Comparison of ENCODE assay signal across 9 mouse cellular contexts in the genomic region with DNA sequence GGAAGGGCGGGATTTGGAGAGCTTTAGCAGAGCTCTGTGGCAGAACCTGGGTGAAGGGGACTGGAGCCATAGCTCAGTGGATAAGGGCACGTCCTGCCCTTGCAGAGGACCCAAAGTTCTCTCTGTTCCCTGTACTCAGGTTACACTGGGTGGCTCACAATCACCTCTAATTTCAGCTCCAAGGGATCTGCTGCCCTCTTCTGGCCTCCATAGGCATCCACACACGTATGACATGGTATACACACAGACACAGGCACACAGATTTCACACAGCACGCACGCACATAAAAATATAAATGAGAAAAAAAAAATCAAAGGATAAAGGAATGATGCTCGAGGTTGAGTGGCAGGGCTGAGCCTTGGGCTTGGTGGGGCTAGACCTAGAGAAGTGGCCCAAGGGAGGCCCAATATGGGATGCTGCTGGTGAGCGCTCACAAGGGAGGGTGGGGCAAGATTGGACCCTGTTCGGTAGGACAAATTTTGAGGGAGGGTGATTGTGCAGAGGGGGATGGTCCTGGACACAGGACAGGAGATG. TPM values are rescaled to one million over a fixed set of nuclear protein-coding genes. Genes with fewer than 3 reads are reported as not detected.
DNase-seq lines count a peak whose midpoint lies in the region; ATAC-seq lines count a peak whose summit lies in the region.
"Had no signal": no experiment of that assay in that cellular context is flagged by ENCODE, and none has a peak within 500 bp of the region (broad histone marks: within the 10 kb centered on the region; RNA-seq: fewer than 3 reads in every experiment).

No protein-coding gene starts in this region.

- peak overlapping the region; percentile 65 for H3K4me3 ChIP-seq in neural tube, embryonic 11.5 days (ENCODE audit: low read depth, low read length)
- peak overlapping the region; percentile 88 for H3K4me3 ChIP-seq in embryonic facial prominence, embryonic 10.5 days
- peak overlapping the region; percentile 72 for H3K4me3 ChIP-seq in hindbrain, embryonic 13.5 days

- peak overlapping the region; percentile 90 for H3K4me2 ChIP-seq in neural tube, embryonic 11.5 days (ENCODE audit: low read depth)
- H3K4me2 ChIP-seq in hindbrain, embryonic 13.5 days: peak overlapping the region; percentile 83

- ATAC-seq in neural tube, embryonic 11.5 days (ENCODE audit: insufficient read depth, low FRiP score, low TSS enrichment): peak; percentile 24; the same call in 1 of the 2 replicates
- peak; percentile 14 for ATAC-seq in hindbrain, embryonic 13.5 days (ENCODE audit: low FRiP score)
- ATAC-seq in megakaryocyte, adult 5-6 weeks (ENCODE audit: poor library complexity, severe bottlenecking): peak; percentile 51

- 79% methylated on average over 8 of the region's 8 CpGs for WGBS in neural tube, embryonic 11.5 days
- 74% methylated on average over 8 of the region's 8 CpGs for WGBS in embryonic facial prominence, embryonic 10.5 days
- 76% methylated on average over 8 of the region's 8 CpGs for WGBS in hindbrain, embryonic 13.5 days

- no peak overlapping the region for H3K27ac ChIP-seq in neural tube, embryonic 11.5 days (ENCODE audit: low read depth, low read length)
- 0 out of 2 replicates have a peak overlapping the region, but pooled peaks have one; percentile 91 for H3K27ac ChIP-seq in embryonic facial prominence, embryonic 10.5 days (replicated peaks)
- H3K27ac ChIP-seq in hindbrain, embryonic 13.5 days: no peak overlapping the region

- no peaks in the 10 kb centered on the region for H3K36me3 ChIP-seq in neural tube, embryonic 11.5 days (ENCODE audit: control insufficient read depth, insufficient read depth, low read length)
- H3K36me3 ChIP-seq in embryonic facial prominence, embryonic 10.5 days (replicated peaks): peaks cover 16% of the 10 kb centered on the region
- no peaks in the 10 kb centered on the region for H3K36me3 ChIP-seq in hindbrain, embryonic 13.5 days

- peak; percentile 14 for DNase-seq in neural tube, embryonic 11.5 days (ENCODE audit: low spot score)
- no peak for DNase-seq in neural tube, embryonic 10.5 days (ENCODE audit: extremely low spot score, low spot score)
- peak; percentile 25 for DNase-seq in embryonic facial prominence, embryonic 10.5 days (ENCODE audit: low spot score)
- DNase-seq in thymus, postnatal 4 days: peak; percentile 27
- no peak for DNase-seq in right cerebral cortex, adult 2 months (ENCODE audit: low spot score in 2 of 2)
- no peak for DNase-seq in cerebellum, adult 11 months

- no peak overlapping the region; the same call in 1 of the 2 replicates for H3K9ac ChIP-seq in neural tube, embryonic 11.5 days (ENCODE audit: low read length)
- H3K9ac ChIP-seq in hindbrain, embryonic 13.5 days: no peak overlapping the region

- H3K9me3 ChIP-seq in neural tube, embryonic 11.5 days (ENCODE audit: control insufficient read depth, low read length): no peaks in the 10 kb centered on the region
- no peaks in the 10 kb centered on the region for H3K9me3 ChIP-seq in embryonic facial prominence, embryonic 10.5 days
- no peaks in the 10 kb centered on the region for H3K9me3 ChIP-seq in hindbrain, embryonic 13.5 days

- no peaks in the 10 kb centered on the region for H3K27me3 ChIP-seq in neural tube, embryonic 11.5 days (ENCODE audit: control insufficient read depth, insufficient read depth, low read length)
- H3K27me3 ChIP-seq in embryonic facial prominence, embryonic 10.5 days (replicated peaks; ENCODE audit: low read depth, poor library complexity, severe bottlenecking): no peaks in the 10 kb centered on the region
- peaks cover 4% of the 10 kb centered on the region for H3K27me3 ChIP-seq in hindbrain, embryonic 13.5 days

- H3K4me1 ChIP-seq in neural tube, embryonic 11.5 days (ENCODE audit: control insufficient read depth, insufficient read depth, low read length): no peaks in the 10 kb centered on the region
- peaks cover 30% of the 10 kb centered on the region for H3K4me1 ChIP-seq in embryonic facial prominence, embryonic 10.5 days
- peaks cover 7% of the 10 kb centered on the region for H3K4me1 ChIP-seq in hindbrain, embryonic 13.5 days (replicated peaks)

RNA-seq across cellular contexts. Expression of a gene that starts 1.0 kb away (rescaled TPM):
- 42.1 and 48.3 TPM in 2 replicates for polyA plus RNA-seq in neural tube, embryonic 11.5 days (2014; fragmentation: Nextera tagmentation; extraction: Ambion mirVana)
- polyA plus RNA-seq in embryonic facial prominence, embryonic 10.5 days (2016; fragmentation: Nextera tagmentation; extraction: Ambion mirVana): 44.4 and 52.2 TPM in 2 replicates
- polyA plus RNA-seq in hindbrain, embryonic 13.5 days (2015; fragmentation: Nextera tagmentation; extraction: Ambion mirVana): 27.4 and 32.6 TPM in 2 replicates
- total RNA-seq in megakaryocyte, adult 5-6 weeks (2015): 23.8 and 32.6 TPM in 2 replicates
- total RNA-seq in megakaryocyte, adult 5-6 weeks (2017): 5.6 and 13.1 TPM in 2 replicates

RNA-seq across cellular contexts. Expression of a gene that starts 11.4 kb away (rescaled TPM):
- 24.5 and 26.1 TPM in 2 replicates for polyA plus RNA-seq in neural tube, embryonic 11.5 days (2014; fragmentation: Nextera tagmentation; extraction: Ambion mirVana)
- 22.0 and 22.8 TPM in 2 replicates for polyA plus RNA-seq in embryonic facial prominence, embryonic 10.5 days (2016; fragmentation: Nextera tagmentation; extraction: Ambion mirVana)
- polyA plus RNA-seq in hindbrain, embryonic 13.5 days (2015; fragmentation: Nextera tagmentation; extraction: Ambion mirVana): 27.0 and 29.1 TPM in 2 replicates
- 29.8 TPM in 2 replicates for total RNA-seq in megakaryocyte, adult 5-6 weeks (2015)
- 21.2 and 24.5 TPM in 2 replicates for total RNA-seq in megakaryocyte, adult 5-6 weeks (2017)

RNA-seq across cellular contexts. Expression of a gene that starts 11.5 kb away (rescaled TPM):
- 3.4 and 4.7 TPM in 2 replicates for polyA plus RNA-seq in neural tube, embryonic 11.5 days (2014; fragmentation: Nextera tagmentation; extraction: Ambion mirVana)
- 11.8 and 14.1 TPM in 2 replicates for polyA plus RNA-seq in embryonic facial prominence, embryonic 10.5 days (2016; fragmentation: Nextera tagmentation; extraction: Ambion mirVana)
- polyA plus RNA-seq in hindbrain, embryonic 13.5 days (2015; fragmentation: Nextera tagmentation; extraction: Ambion mirVana): 7.7 and 9.7 TPM in 2 replicates
- 1.2 and 2.4 TPM in 2 replicates for total RNA-seq in megakaryocyte, adult 5-6 weeks (2015)
- 4.6 and 6.9 TPM in 2 replicates for total RNA-seq in megakaryocyte, adult 5-6 weeks (2017)

RNA-seq across cellular contexts. Expression of a gene that starts 59.5 kb away (rescaled TPM):
- not detected in 2 replicates for polyA plus RNA-seq in neural tube, embryonic 11.5 days (2014; fragmentation: Nextera tagmentation; extraction: Ambion mirVana)
- polyA plus RNA-seq in embryonic facial prominence, embryonic 10.5 days (2016; fragmentation: Nextera tagmentation; extraction: Ambion mirVana): not detected in 2 replicates
- not detected in 2 replicates for polyA plus RNA-seq in hindbrain, embryonic 13.5 days (2015; fragmentation: Nextera tagmentation; extraction: Ambion mirVana)
- not detected in 2 replicates for total RNA-seq in megakaryocyte, adult 5-6 weeks (2015)
- total RNA-seq in megakaryocyte, adult 5-6 weeks (2017): not detected in 2 replicates
- polyA plus RNA-seq: gonadal fat pad, adult 2 months had no signal

Comparison
In these comparisons a context has a peak if more than half of its experiments do, and no peak if none do; other contexts are left out.
1. DNase-seq: peak in neural tube, embryonic 11.5 days (single experiment), embryonic facial prominence, embryonic 10.5 days (single experiment) and thymus, postnatal 4 days (single experiment); none in neural tube, embryonic 10.5 days (single experiment), right cerebral cortex, adult 2 months (0 of 2) and cerebellum, adult 11 months (single experiment).
2. Peak in every context shown above with its lines, with median percentiles within 50 percentile points of each other: ATAC-seq and H3K4me3 ChIP-seq.